Mouse (Mus musculus): ENCODE data around the gene Kng1.
"Not testable (repeated sequence)": the region's sequence is repeated elsewhere in the genome, so short reads cannot be mapped to it uniquely, and the experiment has no call there.

The Kng1 gene

DNA sequence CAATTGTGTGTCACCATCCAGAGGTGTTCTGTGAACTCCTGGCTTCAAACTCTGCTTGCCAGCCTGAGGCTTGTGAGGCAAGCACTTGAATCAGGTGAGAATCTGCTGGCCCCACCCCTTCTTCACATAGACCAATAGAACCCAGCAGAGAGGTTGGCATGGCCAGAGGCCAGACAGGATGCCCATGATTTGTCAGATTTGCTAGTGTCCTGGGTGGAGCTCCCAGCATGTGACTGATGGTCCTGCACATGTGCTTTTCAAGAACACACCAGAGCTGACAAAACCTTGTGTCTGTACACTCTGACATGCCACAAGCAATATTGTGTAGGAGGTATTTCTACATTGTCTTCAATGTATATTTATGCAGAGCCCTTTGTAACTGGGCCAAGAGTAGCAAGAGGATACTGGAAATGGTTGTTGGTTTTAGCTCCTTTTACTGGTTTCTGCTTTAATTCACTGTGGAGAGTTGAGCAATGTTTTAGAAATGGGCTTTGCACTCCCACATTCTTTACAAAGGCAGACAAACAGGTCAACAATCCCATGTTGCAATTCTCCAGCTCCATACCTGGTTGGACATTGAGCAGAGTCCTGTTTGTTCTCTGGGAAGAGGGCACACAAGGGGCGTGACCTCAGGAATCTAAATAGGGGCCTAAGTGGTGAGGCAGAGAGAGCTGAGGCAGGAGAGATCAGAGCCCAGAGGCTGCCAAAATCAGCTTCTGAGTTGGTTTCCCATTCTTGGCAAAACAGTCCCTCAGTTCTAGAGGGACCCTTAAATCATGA lies at the start of gene Kng1:
Gene Kng1, plus strand, starts transcription at position 198 of the 780 bp plus-strand sequence.
- not testable (repeated sequence) for DNase-seq (ENCODE audit: low spot score)

DNA sequence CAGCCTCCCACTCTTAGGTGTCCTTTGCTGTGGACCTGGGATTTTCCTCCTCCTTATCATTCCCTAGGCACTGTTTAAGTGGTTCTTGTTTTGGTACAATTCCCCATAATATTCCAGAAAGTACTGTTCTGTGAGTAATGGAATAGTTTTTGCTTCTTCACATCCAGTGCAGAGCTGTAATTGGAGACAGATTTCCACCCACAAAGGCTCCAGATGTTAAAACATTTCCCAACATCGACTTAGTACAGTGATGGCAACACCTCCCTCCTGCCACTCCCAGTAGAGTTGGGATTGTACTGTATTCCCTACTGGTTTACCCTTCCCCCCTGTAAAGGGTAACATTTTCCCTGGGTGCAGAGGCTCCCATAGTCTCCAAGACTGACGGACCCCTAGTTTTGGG lies 43.9 kb upstream of the Kng1 start:
- not testable (repeated sequence) for DNase-seq (ENCODE audit: low spot score)

DNA sequence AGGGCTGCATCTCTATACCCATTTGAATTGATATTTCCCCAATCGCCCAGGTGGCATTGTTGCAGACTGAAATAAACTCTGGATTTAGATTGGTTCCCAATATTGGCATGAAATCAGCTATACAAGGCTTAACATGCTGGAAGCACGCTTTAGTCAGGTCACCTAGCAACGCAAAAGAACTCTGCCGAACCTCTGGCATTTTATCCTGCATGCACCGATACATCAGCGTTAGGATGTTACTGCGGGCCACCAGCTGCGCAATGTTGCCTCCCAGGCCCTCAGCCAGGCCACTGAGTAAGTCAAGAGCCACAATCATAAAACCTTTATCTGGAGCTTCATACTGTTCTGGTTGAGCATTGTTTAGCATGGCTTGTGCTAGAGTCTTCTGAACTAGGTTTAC lies 43.0 kb upstream of the Kng1 start:
- not testable (repeated sequence) for DNase-seq (ENCODE audit: low spot score)

DNA sequence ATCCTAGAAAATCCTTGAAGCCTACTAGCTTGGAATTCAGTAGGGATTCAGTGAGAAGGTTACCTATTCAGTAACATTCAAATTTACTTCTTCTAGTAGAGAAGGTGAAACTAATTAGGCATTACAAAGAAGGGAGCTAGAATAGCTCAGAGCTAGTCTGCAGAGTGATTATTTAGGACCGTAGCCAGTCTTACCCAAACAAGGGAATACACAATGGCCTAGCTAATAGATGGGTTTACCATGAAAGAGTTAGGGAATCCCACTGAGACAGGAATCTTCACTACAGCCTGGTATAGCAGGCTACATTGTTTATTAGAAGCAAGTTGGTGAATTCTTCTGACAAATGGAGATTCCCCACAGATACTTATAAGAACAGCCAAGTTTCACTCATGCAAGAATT lies 37.1 kb upstream of the Kng1 start:
- not testable (repeated sequence) for DNase-seq (ENCODE audit: low spot score)

DNA sequence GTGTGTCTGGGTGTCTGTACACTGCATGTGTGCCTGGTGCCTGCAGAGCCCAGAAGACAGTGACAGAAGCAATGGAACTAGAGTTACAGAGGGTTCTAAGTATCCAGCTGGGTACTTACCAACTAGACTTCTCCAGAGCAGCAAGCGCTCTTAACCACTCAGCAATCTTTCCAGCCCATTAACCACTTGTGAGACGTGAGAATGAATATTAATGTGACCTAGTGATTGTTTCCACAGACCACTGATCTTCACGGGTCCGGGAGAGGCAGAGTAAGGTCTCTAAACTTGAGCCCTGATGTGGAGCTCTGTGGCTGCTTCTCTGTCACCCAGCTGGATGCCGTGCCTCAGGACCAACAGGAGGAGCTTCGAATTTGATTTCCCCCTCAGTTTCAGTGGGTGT lies 32.6 kb upstream of the Kng1 start:
- DNase-seq (ENCODE audit: low spot score), result no peak

DNA sequence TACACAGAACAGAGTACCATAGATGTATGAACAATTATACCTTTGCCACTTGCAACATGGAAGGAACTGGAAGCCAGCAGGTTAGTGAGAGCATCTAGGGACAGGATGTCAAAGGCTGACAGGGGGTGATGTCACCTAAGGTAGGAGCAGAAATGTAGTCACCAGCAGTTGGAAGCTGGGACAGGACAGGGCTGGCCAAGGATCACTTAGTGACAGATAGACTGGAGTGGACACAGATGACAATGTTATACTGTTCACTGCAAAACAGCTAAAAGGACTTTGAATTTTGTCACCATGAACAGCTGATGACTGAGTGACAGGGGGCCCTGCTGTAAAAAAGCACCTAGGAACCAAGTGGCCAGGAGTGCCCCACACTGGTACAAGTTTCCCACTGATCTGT lies 31.1 kb upstream of the Kng1 start:
- no peak for DNase-seq (ENCODE audit: low spot score)

DNA sequence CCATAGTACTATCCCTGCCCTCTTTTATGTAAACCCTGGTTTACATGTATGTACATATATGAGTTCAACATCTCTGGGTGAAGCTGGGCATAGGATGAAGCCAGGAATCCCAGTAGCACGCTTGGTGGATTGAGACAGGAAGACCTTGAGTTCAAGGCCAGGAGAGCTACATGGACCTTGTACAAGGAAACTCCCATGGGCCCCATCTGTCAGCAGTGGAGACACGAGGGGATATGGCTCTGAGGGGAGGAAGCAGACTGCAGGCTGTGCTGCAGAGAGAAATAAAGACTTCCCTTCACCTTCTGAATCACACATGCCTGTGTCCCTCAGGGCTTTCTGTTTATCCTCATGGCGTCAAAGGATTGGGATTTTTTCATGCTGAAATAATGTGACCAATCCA lies 30.3 kb upstream of the Kng1 start:
- DNase-seq (ENCODE audit: low spot score), result not testable (repeated sequence)

DNA sequence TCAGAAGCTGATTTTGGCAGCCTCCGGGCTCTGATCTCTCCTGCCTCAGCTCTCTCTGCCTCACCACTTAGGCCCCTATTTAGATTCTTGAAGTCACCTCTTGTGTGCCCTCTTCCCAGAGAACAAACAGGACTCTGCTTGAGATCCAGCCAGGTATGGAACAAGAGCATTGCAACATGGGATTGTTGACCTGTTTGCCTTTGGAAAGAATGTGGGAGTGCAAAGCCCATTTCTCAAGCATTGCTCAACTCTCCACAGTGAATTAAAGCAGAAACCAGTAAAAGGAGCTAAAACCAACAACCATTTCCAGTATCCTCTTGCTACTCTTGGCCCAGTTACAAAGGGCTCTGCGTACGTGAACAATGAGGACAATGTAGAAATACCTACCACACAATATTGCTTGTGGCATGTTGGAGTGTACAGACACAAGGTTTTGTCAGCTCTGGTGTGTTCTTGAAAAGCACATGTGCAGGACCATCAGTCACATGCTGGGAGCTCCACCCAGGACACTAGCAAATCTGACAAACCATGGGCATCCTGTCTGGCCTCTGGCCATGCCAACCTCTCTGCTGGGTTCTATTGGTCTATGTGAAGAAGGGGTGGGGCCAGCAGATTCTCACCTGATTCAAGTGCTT lies 28.6 kb upstream of the Kng1 start, which contains the start of gene Kng2:
Gene Kng2, minus strand, starts transcription at position 517 of the 635 bp plus-strand sequence.
- DNase-seq (ENCODE audit: low spot score), result not testable (repeated sequence)

DNA sequence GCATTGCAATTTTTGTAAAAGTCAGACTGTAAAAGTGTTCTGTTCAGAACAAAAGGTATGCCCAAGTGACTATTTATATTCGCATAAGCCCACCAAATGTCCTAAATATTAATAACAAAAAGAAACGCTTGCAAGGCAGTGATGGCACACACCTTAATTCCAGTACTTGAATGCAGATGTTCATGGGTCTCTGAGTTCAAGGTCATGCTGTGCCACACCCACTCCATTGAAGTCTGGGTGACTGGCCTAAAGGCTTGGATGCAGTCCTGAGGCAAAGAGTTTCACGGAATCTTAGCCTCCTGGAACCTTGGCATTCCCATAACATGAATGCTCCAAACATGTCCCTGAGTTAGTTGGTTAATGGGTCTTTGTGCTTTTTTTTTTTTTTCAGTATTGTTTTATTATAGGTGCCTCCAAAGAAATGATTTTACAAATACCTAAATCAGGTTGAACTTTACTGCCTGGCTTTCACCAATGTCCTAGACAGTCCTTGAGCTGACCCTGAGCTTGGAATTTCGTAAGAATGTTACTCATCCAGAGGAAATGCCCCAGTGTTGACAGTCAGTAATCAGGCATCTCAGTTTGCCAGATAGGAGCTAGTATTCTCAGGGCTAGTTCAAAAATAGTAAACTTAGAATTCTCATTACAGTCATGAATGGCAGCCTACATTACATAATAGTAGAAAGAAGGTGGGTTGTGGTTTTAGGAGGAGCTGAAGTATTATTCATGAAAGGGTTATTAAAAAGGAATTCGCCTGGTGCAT lies 26.8 kb upstream of the Kng1 start:
- DNase-seq (ENCODE audit: low spot score), result no peak

DNA sequence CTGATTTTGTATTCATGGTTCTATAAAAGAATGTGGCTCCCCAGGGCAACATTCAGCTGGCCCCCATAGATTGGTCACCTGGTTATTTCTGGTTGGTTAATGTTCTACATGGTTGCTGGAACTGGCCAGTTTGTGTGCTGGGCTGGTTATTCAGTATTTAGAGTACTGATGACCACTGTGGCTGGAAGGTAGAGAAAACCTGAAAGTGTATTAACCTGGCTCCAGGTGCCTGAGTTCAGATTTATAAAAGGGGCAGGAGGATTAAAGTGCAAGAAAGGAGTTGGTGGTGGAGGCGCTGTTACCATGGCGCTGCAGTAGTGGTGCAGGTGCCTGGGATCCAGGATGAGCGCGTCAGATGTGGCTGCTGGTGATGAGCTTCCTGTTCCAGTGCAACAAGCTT lies 24.0 kb upstream of the Kng1 start:
- DNase-seq (ENCODE audit: low spot score), result no peak

DNA sequence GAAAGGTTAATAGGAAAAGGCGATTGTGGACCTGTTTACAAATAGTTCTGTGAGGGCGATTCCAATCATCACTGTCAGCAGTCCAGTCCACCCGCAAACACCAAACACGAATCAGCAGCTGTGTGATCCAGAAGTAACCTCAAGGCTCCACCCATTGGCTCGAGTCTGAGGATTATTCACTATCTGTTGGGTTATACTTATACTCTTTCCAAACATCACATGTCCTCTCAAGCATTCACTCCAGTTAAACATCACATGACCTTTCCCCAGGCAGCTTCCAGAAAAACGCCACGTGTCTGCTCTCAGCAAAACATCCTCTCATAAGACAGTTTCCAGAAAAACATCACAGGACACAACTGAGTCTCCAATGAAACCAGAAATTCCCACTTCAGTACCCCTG lies 19.9 kb upstream of the Kng1 start:
- no peak for DNase-seq (ENCODE audit: low spot score)

DNA sequence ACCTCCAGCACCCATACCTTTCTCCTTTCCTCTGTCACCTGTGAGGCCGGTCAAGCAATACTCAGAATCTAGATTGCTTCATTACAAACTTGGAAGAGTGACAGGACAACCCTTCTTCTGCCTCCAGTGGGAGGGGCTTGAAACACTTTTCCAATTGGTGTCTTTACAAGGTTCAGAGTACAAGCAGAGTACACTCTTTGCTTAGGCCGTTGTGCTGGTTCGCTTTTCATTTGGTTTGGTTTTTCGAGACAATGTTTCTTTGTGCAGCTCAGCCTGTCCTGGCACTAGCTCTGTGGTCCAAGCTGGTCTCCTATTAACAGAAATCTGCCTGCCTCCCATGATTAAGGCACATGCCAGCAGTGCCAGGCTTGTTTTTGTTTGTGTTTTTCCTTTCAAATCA lies 18.4 kb upstream of the Kng1 start:
- no peak for DNase-seq (ENCODE audit: low spot score)

DNA sequence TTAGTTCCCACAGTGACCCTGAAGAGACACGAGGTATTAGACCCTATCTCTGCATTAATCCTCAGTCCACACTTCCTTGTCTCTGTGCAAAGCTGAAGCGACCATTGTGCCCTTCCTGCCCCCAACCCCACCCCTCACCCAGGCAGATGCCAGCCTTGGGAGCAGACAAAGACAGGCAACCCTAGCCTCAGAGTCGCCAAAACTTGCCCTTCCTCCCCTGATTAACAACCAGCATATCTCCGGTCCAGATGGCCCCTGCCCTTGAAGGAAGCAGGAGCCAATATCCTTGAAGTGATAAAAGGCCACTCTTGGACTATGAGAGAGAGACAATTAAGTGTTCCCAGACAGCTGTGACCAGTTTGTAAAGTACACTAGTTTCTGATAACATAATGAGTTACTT lies 16.8 kb upstream of the Kng1 start:
- DNase-seq (ENCODE audit: low spot score), result no peak

DNA sequence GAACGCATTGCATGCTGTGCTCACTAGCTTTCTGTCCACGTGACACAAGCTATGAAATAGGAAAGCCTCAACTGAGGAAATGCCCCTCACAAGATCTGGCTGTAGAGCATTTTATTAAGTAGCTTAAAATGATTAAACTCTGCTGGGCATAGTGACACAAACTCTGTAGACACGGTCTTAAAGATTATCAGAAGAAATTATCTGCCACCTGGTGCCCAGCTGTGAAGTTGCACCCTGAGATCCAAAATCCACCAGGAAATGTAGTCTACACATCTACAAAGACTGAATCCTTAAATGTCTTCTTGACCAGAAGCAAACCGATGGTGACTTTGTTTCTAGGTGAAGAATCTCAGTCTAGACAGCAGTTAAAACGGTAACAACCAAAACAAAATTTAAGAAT lies 11.3 kb upstream of the Kng1 start:
- DNase-seq (ENCODE audit: low spot score), result no peak

DNA sequence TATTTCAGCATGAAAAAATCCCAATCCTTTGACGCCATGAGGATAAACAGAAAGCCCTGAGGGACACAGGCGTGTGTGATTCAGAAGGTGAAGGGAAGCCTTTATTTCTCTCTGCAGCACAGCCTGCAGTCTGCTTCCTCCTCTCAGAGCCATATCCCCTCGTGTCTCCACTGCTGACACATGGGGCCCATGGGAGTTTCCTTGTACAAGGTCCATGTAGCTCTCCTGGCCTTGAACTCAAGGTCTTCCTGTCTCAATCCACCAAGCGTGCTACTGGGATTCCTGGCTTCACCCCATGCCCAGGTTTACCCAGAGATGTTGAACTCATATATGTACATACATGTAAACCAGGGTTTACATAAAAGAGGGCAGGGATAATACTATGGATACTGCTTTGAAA lies 2.0 kb downstream of the Kng1 start:
- DNase-seq (ENCODE audit: low spot score), result not testable (repeated sequence)

DNA sequence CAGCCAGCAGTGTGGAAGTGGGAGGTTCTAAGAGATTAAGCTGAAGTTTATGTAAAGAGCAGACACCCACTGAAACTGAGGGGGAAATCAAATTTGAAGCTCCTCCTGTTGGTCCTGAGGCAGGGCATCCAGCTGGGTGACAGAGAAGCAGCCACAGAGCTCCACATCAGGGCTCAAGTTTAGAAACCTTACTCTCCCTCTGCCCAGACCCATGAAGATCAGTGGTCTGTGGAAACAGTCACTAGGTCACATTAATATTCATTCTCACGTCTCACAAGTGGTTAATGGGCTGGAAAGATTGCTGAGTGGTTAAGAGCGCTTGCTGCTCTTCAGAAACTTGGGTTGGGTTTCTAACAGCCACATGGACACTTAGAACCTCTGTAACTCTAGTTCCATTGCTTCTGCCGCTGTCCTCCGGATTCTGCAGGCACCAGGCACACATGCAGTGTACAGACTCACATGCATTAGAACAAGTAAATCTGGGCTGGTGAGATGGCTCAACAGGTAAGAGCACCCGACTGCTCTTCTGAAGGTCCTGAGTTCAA lies 3.2 kb downstream of the Kng1 start:
- not testable (repeated sequence) for DNase-seq (ENCODE audit: low spot score)

DNA sequence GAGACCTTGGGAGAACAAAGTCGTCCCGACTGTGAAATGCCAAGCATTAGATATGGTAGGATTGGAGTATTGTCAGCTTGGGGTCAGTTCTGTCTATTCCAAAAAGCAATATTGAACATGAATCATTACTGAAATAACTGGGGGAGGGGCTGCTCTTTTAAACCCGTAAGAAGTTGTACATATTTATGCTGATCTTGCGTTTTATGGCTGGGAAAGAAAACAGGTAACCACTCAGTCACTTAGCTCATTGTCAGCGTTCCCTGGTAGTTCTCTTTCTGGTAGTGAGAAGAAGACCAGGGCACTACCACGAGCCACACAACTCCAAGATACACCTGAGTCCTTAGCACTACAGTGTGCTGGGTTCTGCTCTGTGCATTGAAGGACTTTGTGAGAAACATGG lies 19.9 kb downstream of the Kng1 start:
- not testable (repeated sequence) for DNase-seq (ENCODE audit: low spot score)

DNA sequence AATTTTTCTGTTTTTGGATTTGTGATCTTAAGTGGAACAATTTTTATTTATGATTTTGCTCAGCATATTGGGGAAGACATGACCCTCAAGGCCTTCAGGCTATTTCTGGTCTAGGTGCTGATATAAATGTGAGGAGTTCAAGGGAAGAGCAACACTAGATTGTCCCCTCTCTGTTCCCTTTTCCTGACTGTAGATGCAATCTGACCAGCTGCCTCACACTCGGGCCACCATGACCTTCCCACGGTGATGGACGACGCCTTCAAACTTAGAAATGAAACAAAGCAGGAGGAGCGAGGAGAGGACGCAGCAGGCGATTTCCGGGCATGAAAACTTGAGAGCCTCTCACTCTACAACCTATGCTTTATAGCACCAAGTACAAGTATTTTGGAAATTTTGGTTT lies 29.5 kb downstream of the Kng1 start:
- not testable (repeated sequence) for DNase-seq (ENCODE audit: low spot score)

DNA sequence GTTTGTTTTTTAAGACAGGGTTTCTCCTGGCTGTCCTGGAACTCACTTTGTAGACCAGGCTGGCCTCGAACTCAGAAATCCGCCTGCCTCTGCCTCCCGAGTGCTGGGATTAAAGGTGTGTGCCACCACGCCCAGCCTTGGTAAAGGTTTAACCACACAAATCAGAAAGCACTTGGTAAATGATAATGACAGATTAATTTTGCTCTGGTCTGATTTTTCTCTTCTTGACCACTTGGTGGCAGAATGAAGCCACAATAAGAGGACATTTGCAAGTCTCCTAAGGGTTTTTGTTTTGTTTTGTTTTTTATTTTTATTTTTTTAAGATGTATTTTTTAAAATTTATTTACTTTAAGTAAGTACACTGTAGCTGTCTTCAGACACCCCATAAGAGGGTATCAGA lies 30.0 kb downstream of the Kng1 start:
- not testable (repeated sequence) for DNase-seq (ENCODE audit: low spot score)

DNA sequence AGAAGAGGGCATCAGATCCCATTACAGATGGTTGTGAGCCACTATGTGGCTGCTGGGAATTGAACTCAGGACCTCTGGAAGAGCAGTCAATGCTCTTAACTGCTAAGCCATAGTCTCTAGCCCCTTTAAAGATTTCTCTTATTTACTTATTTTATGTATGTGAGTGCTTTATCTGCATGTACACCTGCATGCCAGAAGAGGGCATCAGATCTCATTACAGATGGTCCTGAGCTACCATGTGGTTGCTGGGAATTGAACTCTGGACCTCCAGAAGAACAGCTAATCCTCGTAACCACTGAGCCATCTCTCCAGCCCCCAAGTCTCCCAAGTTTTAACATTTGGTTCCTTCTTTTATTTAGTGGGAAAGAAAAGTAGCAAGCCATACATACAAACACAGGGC lies 30.8 kb downstream of the Kng1 start:
- DNase-seq (ENCODE audit: low spot score), result not testable (repeated sequence)

DNA sequence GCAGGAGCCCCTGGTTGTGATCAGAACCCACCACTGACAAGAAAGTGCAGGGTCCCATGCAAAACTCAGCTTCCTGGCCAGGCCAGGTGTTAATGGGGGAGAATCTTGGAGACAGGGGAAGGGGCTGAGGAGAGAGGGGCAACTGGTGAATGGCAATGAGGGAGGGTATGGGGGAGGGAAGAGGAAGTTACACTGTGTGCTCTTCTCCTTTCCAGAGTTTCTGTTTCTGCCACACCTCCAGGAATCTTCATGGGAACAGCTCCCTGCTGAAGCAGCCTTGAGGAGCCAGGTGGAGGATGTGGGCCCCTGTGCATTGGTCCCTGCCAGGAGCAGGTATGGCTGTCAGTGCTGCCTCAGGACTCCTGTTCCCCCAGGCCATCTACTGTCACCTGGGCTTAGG lies 33.7 kb downstream of the Kng1 start:
- DNase-seq (ENCODE audit: low spot score), result not testable (repeated sequence)

DNA sequence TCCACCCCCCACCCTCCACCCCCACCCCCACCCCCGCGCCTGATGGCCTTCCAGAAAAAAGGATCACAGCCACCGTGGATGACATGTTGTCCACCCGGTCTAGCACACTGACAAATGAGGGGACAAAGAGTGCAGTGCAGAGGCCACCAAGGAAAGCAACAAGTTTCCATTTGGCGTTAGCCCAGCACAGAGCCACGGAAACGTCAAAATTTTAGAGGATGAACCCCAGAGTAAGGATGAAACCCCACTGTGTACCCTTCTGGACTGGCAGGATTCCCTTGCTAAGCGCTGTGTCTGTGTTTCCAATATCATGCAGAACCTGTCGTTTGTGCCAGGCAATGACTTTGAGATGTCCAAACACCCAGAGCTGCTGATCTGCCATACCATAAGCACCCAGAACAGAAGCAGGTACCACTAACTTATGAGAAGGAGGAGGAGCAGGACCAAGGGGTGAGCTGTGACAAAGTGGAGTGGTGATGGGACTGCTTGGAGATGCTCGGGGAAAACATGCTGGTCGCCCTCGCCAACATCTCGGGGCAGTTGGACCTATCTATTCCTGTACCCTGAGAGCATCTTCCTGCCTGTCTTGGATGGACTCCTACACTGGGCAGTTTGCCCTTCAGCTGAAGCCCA lies 35.8 kb downstream of the Kng1 start:
- DNase-seq (ENCODE audit: low spot score), result no peak
